Mouse (Mus musculus) intestine, embryonic 15.5 days (tissue): ENCODE data around the gene Krt34. TPM values are rescaled to one million over a fixed set of nuclear protein-coding genes. Genes with fewer than 3 reads are reported as not detected.

Experiments
- ATAC-seq: fragments of 200-750 bp; cut with Nextera tagmentation; 2 replicates; pipeline ENCODE4 v1.8.0; 2017; ENCODE audit warnings: moderate TSS enrichment, moderate library complexity
- H3K27ac ChIP-seq: fragments of 300-500 bp; sonication (generic); 2 replicates; pipeline ENCODE4 v1.5.1; 2015; ENCODE audit warnings: mild to moderate bottlenecking, inconsistent platforms
- H3K27me3 ChIP-seq: fragments of 300-500 bp; sonication (generic); replicated peaks from 2 replicates; pipeline ENCODE4 v1.6.1; 2015; ENCODE audit warnings: inconsistent platforms
- H3K36me3 ChIP-seq: fragments of 300-500 bp; sonication (generic); 2 replicates; pipeline ENCODE4 v1.6.1; 2015; ENCODE audit warnings: inconsistent platforms
- H3K4me1 ChIP-seq: fragments of 300-500 bp; sonication (generic); replicated peaks from 2 replicates; pipeline ENCODE4 v1.6.1; 2015; ENCODE audit warnings: inconsistent platforms
- H3K4me2 ChIP-seq: fragments of 300-500 bp; sonication (generic); replicated peaks from 2 replicates; pipeline ENCODE4 v1.6.1; 2015; ENCODE audit warnings: mild to moderate bottlenecking, inconsistent platforms
- H3K4me3 ChIP-seq: fragments of 300-500 bp; sonication (generic); replicated peaks from 2 replicates; pipeline ENCODE4 v1.5.1; 2015; ENCODE audit warnings: inconsistent platforms
- H3K9ac ChIP-seq: fragments of 300-500 bp; sonication (generic); 2 replicates; pipeline ENCODE4 v1.6.1; 2015; ENCODE audit warnings: inconsistent platforms
- H3K9me3 ChIP-seq: fragments of 300-500 bp; sonication (generic); 2 replicates; pipeline ENCODE4 v1.6.1; 2016; ENCODE audit warnings: inconsistent platforms
- WGBS: fragments of 180-500 bp; shearing (Covaris S2); methylation state at CpG from one replicate; pipeline ENCODE4 v1.1.7; 2015; 5-methylcytosine and 5-hydroxymethylcytosine counted together
- polyA plus RNA-seq: library from polyadenylated mRNA; unstranded; fragments of >200 nt; fragmentation: Nextera tagmentation; extraction: Ambion mirVana; gene quantifications from 2 replicates; pipeline ENCODE4 v1.2.1, GENCODE M21; 2015

Krt34 gene
- polyA plus RNA-seq, 1 experiment from 2014 or later: not detected

GRCm38 (mm10) chr11:100029768-100030167 lies 11.6 kb downstream of the Krt34 start, which contains the start of gene Krt33b:
Krt33b (minus strand) TSS chr11:100029868.
- no peak for ATAC-seq
- H3K4me2 ChIP-seq: no peak within 1 kb of the TSS
- H3K4me3 ChIP-seq: no peak within 1 kb of the TSS
- 86% methylated on average over 6 of the region's 6 CpGs for WGBS
- H3K9ac ChIP-seq: no peak within 1 kb of the TSS
- H3K36me3 ChIP-seq: no peaks in the 10 kb centered on the region
- no peaks in the 10 kb centered on the region for H3K9me3 ChIP-seq
- H3K27ac ChIP-seq: no peak within 1 kb of the TSS
- no peaks in the 10 kb centered on the region for H3K4me1 ChIP-seq
- H3K27me3 ChIP-seq: no peaks in the 10 kb centered on the region

DNA sequence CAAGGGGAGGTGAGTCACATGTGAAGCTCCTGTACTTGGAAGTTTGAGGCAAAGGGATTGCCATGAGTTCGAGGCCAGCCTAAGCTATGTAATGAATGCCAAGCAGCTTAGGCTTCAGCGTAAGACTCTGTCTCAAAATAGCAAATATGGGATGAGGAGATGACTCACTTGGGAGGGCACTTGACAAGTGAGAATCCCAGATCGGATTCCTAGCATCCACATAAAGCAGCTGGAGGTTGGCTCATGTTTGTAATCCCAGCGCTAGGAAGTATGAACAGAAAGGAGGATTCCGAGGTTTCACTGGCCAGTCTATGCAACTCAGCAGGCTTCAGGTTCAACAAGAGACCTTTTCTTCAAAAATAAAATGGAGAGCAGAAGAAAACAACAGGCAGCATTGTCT lies 19.9 kb downstream of the Krt34 start:
- WGBS: 72% methylated on average over 5 of the region's 5 CpGs
- no peak overlapping the region for H3K9ac ChIP-seq
- no peaks in the 10 kb centered on the region for H3K4me1 ChIP-seq
- no peak for ATAC-seq
- H3K36me3 ChIP-seq: no peaks in the 10 kb centered on the region
- H3K4me3 ChIP-seq: no peak overlapping the region
- H3K27me3 ChIP-seq: no peaks in the 10 kb centered on the region
- H3K9me3 ChIP-seq: no peaks in the 10 kb centered on the region
- H3K4me2 ChIP-seq: no peak overlapping the region
- no peak overlapping the region for H3K27ac ChIP-seq

- H3K4me2 ChIP-seq: no peak overlapping the region
- H3K9ac ChIP-seq: no peak overlapping the region
- no peak for ATAC-seq
- no peaks in the 10 kb centered on the region for H3K27me3 ChIP-seq
- H3K36me3 ChIP-seq: no peaks in the 10 kb centered on the region
- H3K27ac ChIP-seq: no peak overlapping the region
- H3K4me1 ChIP-seq: no peaks in the 10 kb centered on the region
- H3K4me3 ChIP-seq: no peak overlapping the region
- H3K9me3 ChIP-seq: no peaks in the 10 kb centered on the region
- 82% methylated on average over 1 of the region's 1 CpGs for WGBS
Observed at GRCm38 (mm10) chr11:100019466-100019865, 21.9 kb downstream of the Krt34 start.

GRCm38 (mm10) chr11:100016112-100016511 lies 25.2 kb downstream of the Krt34 start, which contains the start of gene Krt33a:
Krt33a (minus strand) TSS chr11:100016212.
- Histone ChIP-seq H3K27me3 (no peaks in the 10 kb centered on the region), H3K9me3 (no peaks in the 10 kb centered on the region), H3K9ac (no peak within 1 kb of the TSS), H3K4me1 (no peaks in the 10 kb centered on the region), H3K4me2 (no peak within 1 kb of the TSS), H3K36me3 (no peaks in the 10 kb centered on the region), H3K27ac (no peak within 1 kb of the TSS), H3K4me3 (no peak within 1 kb of the TSS)
- no peak for ATAC-seq
- WGBS: 71% methylated on average over 4 of the region's 4 CpGs

- H3K36me3 ChIP-seq: no peaks in the 10 kb centered on the region
- no peak overlapping the region for H3K4me3 ChIP-seq
- H3K27me3 ChIP-seq: no peaks in the 10 kb centered on the region
- no peaks in the 10 kb centered on the region for H3K9me3 ChIP-seq
- H3K27ac ChIP-seq: no peak overlapping the region
- no peaks in the 10 kb centered on the region for H3K4me1 ChIP-seq
- no peak overlapping the region for H3K4me2 ChIP-seq
- WGBS: 46% methylated on average over 4 of the region's 4 CpGs
- no peak overlapping the region for H3K9ac ChIP-seq
- ATAC-seq: no peak
Observed at GRCm38 (mm10) chr11:100013691-100014171, 27.6 kb downstream of the Krt34 start.

GRCm38 (mm10) chr11:100010682-100011081 lies 30.7 kb downstream of the Krt34 start:
- ATAC-seq: no peak
- Histone ChIP-seq H3K9me3 (no peaks in the 10 kb centered on the region), H3K4me2 (no peak overlapping the region), H3K4me1 (no peaks in the 10 kb centered on the region), H3K4me3 (no peak overlapping the region), H3K27ac (no peak overlapping the region), H3K27me3 (no peaks in the 10 kb centered on the region), H3K9ac (no peak overlapping the region), H3K36me3 (no peaks in the 10 kb centered on the region)
- WGBS: 69% methylated on average over 5 of the region's 5 CpGs

DNA sequence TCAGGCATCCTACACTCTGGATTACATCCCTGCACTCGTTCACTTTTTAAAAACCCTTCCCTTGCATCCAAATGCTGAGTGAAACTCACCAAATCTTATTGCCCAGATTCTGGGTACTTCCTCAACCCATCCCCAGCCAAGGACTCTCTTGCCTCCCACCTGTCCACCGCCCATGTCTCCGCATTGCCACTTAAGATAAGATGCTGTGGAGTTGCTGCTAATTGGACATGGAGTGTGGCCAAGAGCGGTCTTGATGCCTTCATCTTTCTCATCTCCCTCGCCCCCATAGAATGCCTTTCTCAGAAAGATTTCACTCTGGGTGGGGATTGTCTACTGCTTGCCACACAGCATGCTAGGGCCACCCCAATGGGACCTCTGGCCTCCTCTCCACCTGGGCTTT lies 33.0 kb downstream of the Krt34 start:
- Histone ChIP-seq H3K27ac (no peak overlapping the region), H3K4me1 (no peaks in the 10 kb centered on the region), H3K9ac (no peak overlapping the region), H3K9me3 (no peaks in the 10 kb centered on the region), H3K27me3 (no peaks in the 10 kb centered on the region), H3K4me2 (no peak overlapping the region), H3K4me3 (no peak overlapping the region), H3K36me3 (no peaks in the 10 kb centered on the region)
- ATAC-seq: no peak
- WGBS: 91% methylated on average over 5 of the region's 5 CpGs

- Histone ChIP-seq H3K9ac (no peak overlapping the region), H3K4me3 (no peak overlapping the region), H3K4me1 (no peaks in the 10 kb centered on the region), H3K27me3 (no peaks in the 10 kb centered on the region), H3K9me3 (no peaks in the 10 kb centered on the region), H3K36me3 (no peaks in the 10 kb centered on the region), H3K27ac (no peak overlapping the region), H3K4me2 (no peak overlapping the region)
- WGBS: 60% methylated on average over 3 of the region's 3 CpGs
- ATAC-seq: no peak
Observed at GRCm38 (mm10) chr11:100006624-100007023, 34.7 kb downstream of the Krt34 start.

DNA sequence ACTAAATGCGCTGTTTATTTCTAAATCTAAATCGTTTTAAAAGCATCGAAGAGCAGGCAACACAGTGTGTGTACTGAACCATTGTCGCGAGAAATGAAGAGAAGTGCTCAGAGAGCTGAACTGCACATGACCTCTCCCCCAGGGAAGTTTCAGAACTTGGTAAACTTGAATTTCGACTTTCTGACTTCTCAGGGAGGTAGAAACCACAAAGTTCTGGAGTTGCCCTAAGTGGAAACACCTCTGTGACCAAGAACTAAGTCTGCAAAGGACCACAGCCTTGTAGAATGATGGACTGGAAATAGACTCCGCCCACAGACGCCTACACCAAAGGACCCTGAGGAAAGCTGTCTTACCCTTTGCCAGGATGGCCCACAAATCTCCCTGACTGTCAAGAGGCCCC lies 35.4 kb downstream of the Krt34 start:
- WGBS: 78% methylated on average over 8 of the region's 8 CpGs
- H3K4me3 ChIP-seq: no peak overlapping the region
- no peak for ATAC-seq

DNA sequence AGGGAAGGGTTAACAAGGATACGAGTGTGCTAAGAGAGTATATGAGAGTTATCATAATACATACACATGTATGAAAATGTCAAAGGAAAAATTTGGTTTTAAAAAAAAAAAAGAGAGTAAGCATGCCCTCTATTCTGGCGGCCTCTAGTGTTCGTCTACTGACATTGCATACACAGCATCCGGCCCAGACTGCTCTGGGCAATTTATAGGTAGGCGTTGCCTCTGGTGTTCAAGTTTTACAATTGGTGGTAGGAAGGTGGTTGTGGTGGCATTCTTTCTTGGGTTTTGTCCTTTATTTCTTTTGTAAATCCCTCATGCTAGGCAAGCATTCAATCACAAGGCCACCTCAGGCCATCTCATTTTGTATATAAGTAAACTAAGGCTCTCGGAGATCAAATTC lies 36.5 kb downstream of the Krt34 start:
- H3K9ac ChIP-seq: no peak overlapping the region
- H3K36me3 ChIP-seq: no peaks in the 10 kb centered on the region
- H3K4me1 ChIP-seq: no peaks in the 10 kb centered on the region
- no peak overlapping the region for H3K4me3 ChIP-seq
- no peak overlapping the region for H3K4me2 ChIP-seq
- no peak for ATAC-seq
- H3K27ac ChIP-seq: no peak overlapping the region
- no peaks in the 10 kb centered on the region for H3K27me3 ChIP-seq
- 21% methylated on average over 6 of the region's 6 CpGs for WGBS
- no peaks in the 10 kb centered on the region for H3K9me3 ChIP-seq

More for the DNA sequence above, 35.4 kb downstream of the Krt34 start:
- no peak overlapping the region for H3K9ac ChIP-seq
- no peak overlapping the region for H3K4me2 ChIP-seq
- H3K4me1 ChIP-seq: no peaks in the 10 kb centered on the region
- H3K9me3 ChIP-seq: no peaks in the 10 kb centered on the region
- no peaks in the 10 kb centered on the region for H3K36me3 ChIP-seq
- H3K27ac ChIP-seq: no peak overlapping the region
- no peaks in the 10 kb centered on the region for H3K27me3 ChIP-seq

DNA sequence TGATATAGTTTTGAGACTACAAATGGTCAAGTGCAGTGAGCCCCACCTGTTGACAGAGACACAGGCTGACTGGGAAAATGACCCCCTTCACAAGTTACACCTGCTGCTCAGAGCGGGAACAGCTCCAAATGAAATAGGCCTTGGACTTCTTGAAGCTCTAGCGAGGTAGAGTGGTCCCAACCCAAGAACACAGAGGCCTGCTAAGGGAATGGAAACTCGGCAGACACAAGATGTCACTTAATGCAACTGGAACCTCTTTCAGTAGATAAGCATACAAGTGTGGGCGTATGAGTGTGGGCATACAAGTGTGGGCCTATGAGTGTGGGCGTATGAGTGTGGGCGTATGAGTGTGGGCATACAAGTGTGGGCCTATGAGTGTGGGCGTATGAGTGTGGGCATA lies 42.3 kb downstream of the Krt34 start:
- WGBS: 91% methylated on average over 7 of the region's 7 CpGs
- Histone ChIP-seq H3K4me2 (no peak overlapping the region), H3K36me3 (no peaks in the 10 kb centered on the region), H3K4me1 (no peaks in the 10 kb centered on the region), H3K9me3 (no peaks in the 10 kb centered on the region), H3K27me3 (0 out of 2 replicates have a peak, but pooled peaks cover 3% of the 10 kb centered on the region), H3K27ac (no peak overlapping the region), H3K9ac (no peak overlapping the region), H3K4me3 (no peak overlapping the region)
- no peak for ATAC-seq

- Histone ChIP-seq H3K27me3 (0 out of 2 replicates have a peak, but pooled peaks cover 3% of the 10 kb centered on the region), H3K27ac (no peak overlapping the region), H3K4me1 (no peaks in the 10 kb centered on the region), H3K4me2 (no peak overlapping the region), H3K9ac (no peak overlapping the region), H3K36me3 (no peaks in the 10 kb centered on the region), H3K9me3 (no peaks in the 10 kb centered on the region), H3K4me3 (no peak overlapping the region)
- ATAC-seq: no peak
- WGBS: 25% methylated on average over 4 of the region's 4 CpGs
Observed at GRCm38 (mm10) chr11:99994384-99994661, 47.0 kb downstream of the Krt34 start.

GRCm38 (mm10) chr11:99993620-99994383 lies 47.6 kb downstream of the Krt34 start, which contains the start of gene Krtap17-1:
Krtap17-1 (minus strand) TSS chr11:99993994.
- Histone ChIP-seq H3K27me3 (0 out of 2 replicates have a peak, but pooled peaks cover 3% of the 10 kb centered on the region), H3K4me3 (no peak within 1 kb of the TSS), H3K9me3 (no peaks in the 10 kb centered on the region), H3K9ac (no peak within 1 kb of the TSS), H3K4me1 (no peaks in the 10 kb centered on the region), H3K36me3 (no peaks in the 10 kb centered on the region), H3K27ac (no peak within 1 kb of the TSS), H3K4me2 (peak within 1 kb of the TSS; percentile 17; the same call in 1 of the 2 replicates)
- WGBS: 12% methylated on average over 26 of the region's 26 CpGs
- no peak for ATAC-seq
